Mouse (Mus musculus) heart, adult 2 months (tissue): ENCODE measurements at regions not wholly inside any gene's neighbourhood (a gene's known extent, or its start where the extent isn't known, plus 50 kb on each side); places are given as distances from the start of the nearest gene placed in this dataset.

Source experiments
- CTCF ChIP-seq: fragments of 200-600 bp; IDR thresholded peaks from 2 replicates; pipeline ENCODE4 v1.8.1; 2022; ENCODE audit warnings: antibody characterized with exemption, mild to moderate bottlenecking, moderate library complexity
- POLR2A ChIP-seq: fragments of 200-500 bp; IDR thresholded peaks from 2 replicates; pipeline ENCODE4 v1.6.1; 2011; ENCODE audit warnings: mild to moderate bottlenecking, low read depth, low read length, control low read depth; ENCODE audit not compliant: insufficient read depth

GRCm38 (mm10) chr9:26604552-26604951, 129.0 kb upstream of the B3gat1 start:
- TF ChIP-seq CTCF: no peak
- no peak for TF ChIP-seq POLR2A
